Mouse (Mus musculus) lung, postnatal 4 days (tissue): ENCODE results near the gene Lmtk2.

Source experiments
- DNase-seq, 2 experiments: peaks; one replicate each; pipeline ENCODE4 v3.0.0; 2021

The Lmtk2 gene

GRCm38 (mm10) chr5:144112574-144113438 lies 12.6 kb downstream of the Lmtk2 start:
- DNase-seq, result no peak

DNA sequence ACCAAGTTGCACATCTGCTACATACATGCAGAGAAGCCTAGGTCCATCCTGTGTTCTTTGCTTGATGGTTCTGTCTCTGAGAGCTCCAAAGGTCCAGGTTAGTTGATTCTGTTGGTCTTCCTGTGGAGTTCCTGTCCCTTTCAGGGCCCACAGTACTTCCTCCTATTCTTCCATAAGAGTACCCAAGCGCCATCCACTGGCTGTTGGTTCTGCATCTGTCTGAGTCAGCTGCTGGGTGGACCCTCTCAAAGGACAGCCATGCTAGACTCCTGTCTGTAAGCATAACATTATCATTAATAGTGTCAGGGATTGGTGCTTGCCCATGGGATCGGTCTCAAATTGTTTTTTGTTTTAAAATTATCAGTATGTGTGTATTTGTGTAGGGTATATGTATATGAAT lies 13.8 kb downstream of the Lmtk2 start:
- peak in 1 of 2 experiments; percentile 44 for DNase-seq

DNA sequence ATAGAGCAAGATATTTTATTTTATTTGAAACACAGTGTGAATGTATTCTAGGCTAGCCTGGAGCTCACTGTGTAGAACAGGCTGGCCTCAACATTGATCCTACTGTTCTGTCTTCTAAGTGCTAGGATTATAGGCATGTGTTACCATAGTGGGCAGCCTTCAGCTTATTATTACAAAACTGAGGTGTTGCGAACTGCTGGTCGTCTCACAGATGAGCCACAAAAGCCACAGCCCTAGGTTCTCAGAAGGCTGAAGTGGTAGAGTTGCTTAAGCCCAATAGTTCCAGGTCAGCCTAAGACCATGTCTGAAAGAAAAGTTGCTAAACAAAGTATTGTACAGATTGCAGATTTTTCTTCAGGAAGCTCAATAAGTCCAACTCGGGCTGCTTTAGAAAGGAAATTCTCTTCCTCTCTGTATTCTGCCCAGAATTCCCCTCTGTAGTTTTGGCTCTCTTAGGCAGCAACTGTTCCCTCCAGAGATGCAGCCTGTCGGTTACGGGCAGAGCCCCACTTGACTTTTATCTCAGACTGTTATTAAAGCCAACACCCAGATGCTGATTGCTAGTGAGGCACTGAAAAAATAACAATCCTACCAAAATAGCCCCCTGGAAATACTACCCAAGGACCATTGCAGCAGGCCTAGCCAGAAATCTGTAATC lies 14.9 kb downstream of the Lmtk2 start:
- no peak for DNase-seq

DNA sequence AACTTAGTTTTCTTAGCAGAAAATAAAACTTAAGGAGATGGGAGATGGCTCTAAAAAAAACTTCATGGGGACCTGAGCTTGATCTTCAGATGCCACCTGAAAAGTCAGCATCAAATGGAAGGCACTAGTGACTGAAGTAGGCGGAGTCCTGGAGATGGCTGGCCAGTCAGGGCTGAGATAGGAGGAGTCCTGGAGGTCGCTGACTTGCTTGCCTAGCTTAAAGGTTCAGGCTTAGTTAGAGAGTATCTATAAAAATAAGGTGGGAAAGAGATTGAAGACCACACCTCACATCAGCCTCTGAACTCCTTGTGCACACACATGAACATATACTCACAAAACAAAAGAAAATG lies 15.4 kb downstream of the Lmtk2 start:
- DNase-seq, result no peak

DNA sequence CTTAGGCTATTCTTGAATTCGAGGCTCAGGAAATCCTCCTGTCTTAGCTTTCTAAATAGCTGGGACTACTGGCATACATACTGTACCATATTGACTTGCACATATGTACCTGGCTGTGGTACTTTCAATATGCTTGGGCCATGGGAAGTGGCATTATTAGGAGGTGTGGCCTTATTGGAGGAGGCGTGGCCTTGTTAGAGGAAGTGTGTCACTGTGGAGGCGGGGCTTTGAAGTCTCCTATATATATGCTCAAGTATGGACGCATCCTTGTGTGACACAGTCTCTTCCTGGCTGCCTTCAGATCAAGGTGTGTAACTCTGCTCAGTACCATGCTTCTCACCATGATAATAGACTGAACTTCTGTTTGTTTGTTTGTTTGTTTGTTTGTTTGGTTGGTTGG lies 18.0 kb downstream of the Lmtk2 start:
- no peak for DNase-seq

- no peak for DNase-seq
These were observed 19.1 kb downstream of the Lmtk2 start for GRCm38 (mm10) chr5:144119286-144119685.

DNA sequence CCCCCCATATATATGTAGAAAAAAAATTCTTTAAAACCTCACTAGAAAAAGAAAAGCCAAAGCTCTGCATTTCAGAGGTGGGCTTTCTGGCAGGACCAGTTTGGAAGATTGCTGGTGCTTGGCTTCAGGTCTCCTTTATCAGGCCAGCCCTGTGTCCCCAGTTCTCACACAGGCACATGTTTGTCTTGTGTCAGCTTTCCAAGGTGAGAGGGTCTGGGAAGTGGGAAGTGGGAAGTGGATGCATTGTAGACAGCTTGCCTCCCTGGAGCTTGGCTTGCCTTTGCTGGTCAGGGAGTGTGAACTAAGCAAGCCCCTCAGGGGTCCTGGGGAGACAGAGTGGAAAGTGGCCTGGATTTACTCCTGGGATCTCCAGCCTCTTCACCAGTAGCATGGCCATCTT lies 21.3 kb downstream of the Lmtk2 start:
- no peak for DNase-seq

GRCm38 (mm10) chr5:144125979-144126755 lies 25.9 kb downstream of the Lmtk2 start:
- peak in 1 of 2 experiments; percentile 16 for DNase-seq

DNA sequence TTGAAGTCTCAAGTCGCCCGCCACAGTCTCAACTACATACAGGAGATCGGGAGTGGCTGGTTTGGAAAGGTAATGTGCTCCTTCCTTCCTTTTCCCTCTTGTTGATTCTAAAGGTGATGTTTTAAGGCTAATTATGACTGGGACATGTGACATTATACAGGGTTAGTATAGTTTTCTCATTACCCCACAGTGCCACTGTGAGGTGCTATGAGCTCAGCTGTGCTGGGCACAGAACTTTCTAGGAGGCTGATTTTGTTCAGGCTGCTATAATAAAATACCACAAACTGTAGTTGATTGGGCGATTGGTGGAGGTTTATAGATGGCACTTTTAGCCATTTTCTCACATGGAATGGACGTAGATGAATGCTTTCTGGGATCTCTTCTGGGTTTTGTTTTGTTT lies 43.3 kb downstream of the Lmtk2 start:
- DNase-seq, result no peak

DNA sequence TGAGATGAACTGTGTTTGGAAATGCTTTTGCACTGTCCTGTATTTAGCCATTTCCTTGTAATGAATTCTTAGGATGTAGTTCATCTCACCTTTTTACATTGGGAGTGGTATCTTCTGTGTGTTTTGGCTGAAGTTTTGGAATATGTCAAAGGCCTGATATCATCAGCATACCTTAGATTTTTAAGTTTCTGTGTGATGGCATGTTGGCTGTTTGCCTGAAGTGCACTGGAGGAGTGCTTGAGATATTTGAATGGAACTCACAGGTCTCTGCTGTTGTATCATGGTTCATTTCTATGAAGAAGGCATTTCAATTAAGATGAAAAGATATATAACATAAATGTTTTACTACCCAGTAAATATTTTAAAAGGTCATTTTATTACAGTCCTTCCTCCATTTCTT lies 46.7 kb downstream of the Lmtk2 start:
- peak; percentile 41 to 59 for DNase-seq

GRCm38 (mm10) chr5:144149530-144149929 lies 49.3 kb downstream of the Lmtk2 start:
- DNase-seq, result no peak

DNA sequence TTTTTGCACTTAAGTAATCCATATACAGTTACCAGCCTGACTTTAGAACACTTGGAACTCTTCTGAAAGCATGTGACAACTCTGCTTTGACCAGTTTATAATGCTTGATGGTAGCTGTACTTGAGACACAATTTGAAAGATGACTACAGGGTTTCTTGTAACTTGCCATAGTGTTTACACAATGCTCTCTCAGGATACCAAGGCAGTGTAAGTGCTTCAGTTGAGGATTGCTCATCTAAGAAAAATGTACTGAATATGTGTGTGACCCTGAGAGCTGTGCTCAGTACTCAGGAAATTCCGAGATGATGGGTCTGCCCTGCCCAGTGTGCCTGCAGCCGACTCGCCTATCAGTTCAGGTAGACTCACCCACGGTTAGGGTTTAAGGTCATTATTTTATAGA lies 51.0 kb downstream of the Lmtk2 start:
- DNase-seq, result peak in 1 of 2 experiments; percentile 49

DNA sequence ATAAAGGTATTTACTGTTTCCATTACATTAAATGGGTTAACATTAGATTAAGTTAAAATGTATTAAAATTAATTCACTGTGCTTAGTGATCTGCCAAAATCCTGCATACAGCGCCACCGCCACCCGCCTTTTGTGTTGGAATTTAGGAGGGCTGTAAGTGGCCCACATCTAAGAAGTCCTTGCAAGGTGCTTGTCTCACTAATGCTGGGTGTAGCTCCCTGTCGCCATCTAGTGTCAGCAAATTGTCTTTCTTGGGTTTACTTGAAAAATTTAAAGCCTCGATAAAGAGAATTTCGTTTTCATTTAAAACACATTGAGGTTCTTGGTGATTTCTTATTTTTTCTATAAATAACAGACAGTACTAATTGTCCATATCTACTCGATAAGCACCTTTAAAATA lies 54.3 kb downstream of the Lmtk2 start:
- DNase-seq, result peak; percentile 38 to 76

DNA sequence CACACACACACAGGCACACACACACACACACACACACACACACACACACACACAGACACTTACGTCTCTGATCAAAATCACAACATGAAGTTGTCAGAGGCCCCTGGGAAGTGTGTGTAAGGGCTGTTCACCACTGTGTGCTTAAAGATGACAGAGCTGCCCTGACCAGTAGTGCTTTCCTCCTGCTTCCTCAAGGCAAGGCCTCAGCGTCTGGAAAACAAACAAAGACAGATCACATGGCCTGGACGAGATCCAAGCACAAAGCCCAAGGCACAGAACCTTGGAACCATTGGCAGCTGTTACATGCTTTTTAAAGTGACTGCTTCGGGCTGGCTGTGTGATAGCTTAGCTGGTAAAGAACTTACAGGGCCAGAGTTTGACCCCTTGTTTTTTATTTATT lies 58.4 kb downstream of the Lmtk2 start:
- DNase-seq, result peak; percentile 73 to 78

- DNase-seq, result no peak
These were observed 58.9 kb downstream of the Lmtk2 start for GRCm38 (mm10) chr5:144159137-144159536.

- no peak for DNase-seq
These were observed 62.0 kb downstream of the Lmtk2 start for GRCm38 (mm10) chr5:144162080-144162812.

- peak; percentile 70 to 80 for DNase-seq
These were observed 62.7 kb downstream of the Lmtk2 start for GRCm38 (mm10) chr5:144162813-144163517.

DNA sequence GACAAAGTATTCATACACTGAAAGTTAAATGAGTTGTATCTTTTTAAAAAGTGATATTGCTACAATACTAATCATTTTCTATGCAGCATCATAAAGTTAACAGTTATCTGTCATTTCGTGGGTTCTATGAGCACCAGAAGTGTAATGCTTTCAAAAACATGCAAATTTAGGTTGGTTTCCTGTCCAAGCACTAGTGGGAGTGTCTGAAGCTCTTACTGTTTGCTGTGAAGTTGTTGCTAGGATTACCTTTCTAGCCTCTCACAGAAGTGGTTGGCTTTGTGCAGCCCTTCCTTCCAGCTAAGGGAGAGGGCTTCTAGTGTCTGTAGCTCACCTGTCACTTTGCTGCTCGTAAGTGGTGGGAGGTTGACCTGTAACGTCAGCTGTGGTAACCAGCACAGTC lies 65.5 kb downstream of the Lmtk2 start:
- DNase-seq, result no peak

DNA sequence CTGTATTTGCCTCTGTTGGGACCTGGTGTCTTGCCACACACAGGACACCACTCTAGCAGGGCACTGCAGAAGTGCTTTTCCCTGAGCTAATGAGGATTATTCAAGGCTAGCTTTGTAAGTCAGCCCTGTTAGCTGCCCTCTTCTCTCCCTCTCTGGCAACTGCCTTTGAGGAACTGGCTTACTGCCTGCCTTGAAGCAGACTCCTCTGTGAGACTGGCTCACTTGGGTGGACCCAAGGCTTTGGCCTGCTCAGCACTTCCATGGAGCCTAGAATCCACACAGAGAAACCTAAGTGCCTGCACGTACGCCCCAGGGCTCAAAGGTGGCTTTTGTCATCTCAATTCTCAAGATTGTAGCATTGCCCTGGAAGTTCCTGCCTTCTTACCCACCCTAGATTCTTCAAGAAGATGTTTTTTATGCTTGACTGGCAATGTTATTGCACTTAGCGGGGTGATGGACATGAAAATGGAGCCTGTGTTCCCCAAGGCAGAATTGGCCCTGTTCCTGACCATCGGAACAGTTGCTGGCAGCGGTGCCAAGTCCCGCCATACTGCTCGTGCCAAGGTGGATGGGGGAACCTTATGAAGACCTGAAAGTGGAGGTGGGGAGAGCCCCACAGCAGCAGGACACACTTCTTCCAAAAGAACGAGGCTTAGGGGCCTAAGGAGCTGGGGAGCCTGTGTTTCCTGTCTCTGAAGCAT lies 69.2 kb downstream of the Lmtk2 start:
- no peak for DNase-seq

- no peak for DNase-seq
These were observed 73.4 kb downstream of the Lmtk2 start for GRCm38 (mm10) chr5:144173648-144174047.

GRCm38 (mm10) chr5:144178216-144178615 lies 78.0 kb downstream of the Lmtk2 start:
- DNase-seq, result no peak

DNA sequence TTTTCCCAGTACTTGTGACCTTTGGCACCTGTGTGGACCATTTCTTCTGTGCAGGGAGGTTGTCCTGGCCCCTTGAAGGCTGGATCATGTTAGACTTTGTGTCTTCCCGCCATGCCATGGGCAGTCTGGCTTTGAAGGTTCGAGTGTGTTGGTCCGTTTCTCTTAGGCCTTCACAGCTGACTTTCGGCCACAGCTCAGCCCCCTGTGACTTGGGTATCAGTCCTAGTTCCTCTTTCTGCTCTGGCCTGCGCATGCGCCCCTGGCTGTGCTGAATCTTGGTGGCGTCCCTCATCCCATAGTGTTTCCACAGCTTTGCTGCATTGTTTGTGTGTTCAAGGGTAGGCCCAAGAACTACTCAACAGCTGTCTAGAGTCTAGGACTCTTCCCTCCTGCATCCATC lies 81.0 kb downstream of the Lmtk2 start:
- peak in 1 of 2 experiments; percentile 35 for DNase-seq
